Mouse (Mus musculus): ENCODE data around the gene Plscr3. TPM values are rescaled to one million over a fixed set of nuclear protein-coding genes. Genes with fewer than 3 reads are reported as not detected.

Plscr3 gene
- polyA plus RNA-seq, 1 experiment from 2014 or later: 20.8 TPM

DNA sequence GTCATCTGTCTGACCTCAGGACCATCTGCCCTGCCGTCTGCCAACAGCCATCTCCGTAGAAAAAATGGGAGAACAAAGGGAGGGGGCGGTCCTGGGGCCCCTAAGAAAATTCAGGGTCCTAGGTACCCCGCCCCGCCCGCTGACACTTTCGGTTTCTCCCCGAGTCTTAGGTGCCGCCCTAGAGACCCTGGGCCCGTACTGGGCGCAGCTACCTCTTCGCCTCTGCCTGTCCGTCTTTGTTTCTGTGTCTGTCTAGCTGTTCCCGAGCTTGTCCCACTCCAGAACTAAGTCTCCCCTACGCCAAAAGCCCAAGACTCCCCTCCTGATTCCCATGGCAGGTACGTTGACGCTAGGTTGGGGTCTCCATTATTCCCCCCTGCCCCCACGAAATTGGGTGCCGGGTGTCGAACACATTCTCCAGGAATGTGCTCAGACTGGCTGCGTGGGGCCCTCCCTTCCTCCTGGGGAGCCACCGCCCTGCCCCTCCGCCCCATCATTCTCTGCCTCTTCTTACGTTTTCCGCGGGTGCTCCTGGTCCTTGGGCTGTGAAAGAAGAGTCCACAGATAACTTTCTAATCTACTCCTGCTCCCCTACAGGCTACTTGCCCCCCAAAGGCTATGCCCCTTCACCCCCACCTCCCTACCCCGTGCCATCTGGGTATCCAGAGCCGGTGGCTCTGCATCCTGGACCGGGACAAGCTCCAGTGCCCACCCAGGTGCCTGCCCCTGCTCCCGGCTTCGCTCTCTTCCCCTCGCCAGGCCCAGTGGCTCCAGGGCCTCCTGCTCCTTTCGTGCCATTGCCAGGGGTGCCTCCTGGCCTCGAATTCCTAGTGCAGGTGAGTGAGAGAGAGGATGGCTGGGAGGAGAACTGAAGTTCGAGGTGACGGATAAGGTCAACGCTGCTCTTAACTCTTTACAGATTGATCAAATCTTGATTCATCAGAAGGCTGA lies 837 bp downstream of the Plscr3 start:
- H3K27me3 ChIP-seq (ENCODE audit: insufficient read depth, low read length): no peaks in the 10 kb centered on the region
- peaks cover 56% of the 10 kb centered on the region for H3K4me1 ChIP-seq (ENCODE audit: insufficient read depth)
- H3K9me3 ChIP-seq (ENCODE audit: low read length): no peaks in the 10 kb centered on the region
- peak; percentile 66 for DNase-seq
- H3K27ac ChIP-seq (ENCODE audit: low read depth): peak overlapping the region; percentile 97
- H3K9ac ChIP-seq (replicated peaks): peak overlapping the region; percentile 92
- H3K4me3 ChIP-seq (ENCODE audit: low read depth, low read length): peak overlapping the region; percentile 89
- 8% methylated on average over 37 of the region's 37 CpGs for WGBS (ENCODE audit: insufficient replicate concordance)
- peak overlapping the region; percentile 92 for H3K4me2 ChIP-seq (ENCODE audit: low read depth, low read length)
- TF ChIP-seq EP300 (IDR thresholded peaks at IDR 0.05; ENCODE audit: low read depth) (no peak), CTCF (IDR thresholded peaks at IDR 0.05; ENCODE audit: low read depth) (no peak)
- peaks cover 33% of the 10 kb centered on the region for H3K36me3 ChIP-seq (replicated peaks; ENCODE audit: insufficient read depth, low read length)
- peak; percentile 32 for ATAC-seq

DNA sequence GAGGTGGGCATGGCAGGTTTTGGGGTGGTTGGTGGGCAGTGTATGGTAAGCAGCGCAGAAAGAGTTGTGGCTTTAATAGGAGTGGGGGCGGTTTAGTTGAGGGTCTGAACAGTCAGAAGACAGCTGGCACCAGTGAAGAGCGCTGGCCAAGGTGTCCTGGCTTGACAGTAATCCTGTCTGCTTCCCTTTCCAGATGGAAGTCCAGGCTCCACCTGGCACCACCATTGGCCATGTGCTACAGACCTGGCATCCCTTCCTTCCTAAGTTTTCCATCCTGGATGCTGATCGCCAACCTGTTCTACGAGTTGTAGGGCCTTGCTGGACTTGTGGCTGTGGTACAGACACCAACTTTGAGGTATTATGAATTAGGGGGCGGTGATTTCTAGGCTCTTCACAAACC lies 1.8 kb downstream of the Plscr3 start:
- Histone ChIP-seq H3K9ac (replicated peaks) (no peak overlapping the region), H3K27me3 (ENCODE audit: insufficient read depth, low read length) (no peaks in the 10 kb centered on the region), H3K4me3 (ENCODE audit: low read depth, low read length) (no peak overlapping the region), H3K4me1 (ENCODE audit: insufficient read depth) (peaks cover 61% of the 10 kb centered on the region), H3K27ac (ENCODE audit: low read depth) (no peak overlapping the region), H3K36me3 (replicated peaks; ENCODE audit: insufficient read depth, low read length) (peaks cover 37% of the 10 kb centered on the region), H3K9me3 (ENCODE audit: low read length) (no peaks in the 10 kb centered on the region), H3K4me2 (ENCODE audit: low read depth, low read length) (peak overlapping the region; percentile 92)
- WGBS (ENCODE audit: insufficient replicate concordance): 95% methylated on average over 6 of the region's 6 CpGs
- no peak for TF ChIP-seq CTCF (IDR thresholded peaks at IDR 0.05; ENCODE audit: low read depth)
- TF ChIP-seq EP300 (IDR thresholded peaks at IDR 0.05; ENCODE audit: low read depth): no peak
- ATAC-seq: no peak
- no peak for DNase-seq

DNA sequence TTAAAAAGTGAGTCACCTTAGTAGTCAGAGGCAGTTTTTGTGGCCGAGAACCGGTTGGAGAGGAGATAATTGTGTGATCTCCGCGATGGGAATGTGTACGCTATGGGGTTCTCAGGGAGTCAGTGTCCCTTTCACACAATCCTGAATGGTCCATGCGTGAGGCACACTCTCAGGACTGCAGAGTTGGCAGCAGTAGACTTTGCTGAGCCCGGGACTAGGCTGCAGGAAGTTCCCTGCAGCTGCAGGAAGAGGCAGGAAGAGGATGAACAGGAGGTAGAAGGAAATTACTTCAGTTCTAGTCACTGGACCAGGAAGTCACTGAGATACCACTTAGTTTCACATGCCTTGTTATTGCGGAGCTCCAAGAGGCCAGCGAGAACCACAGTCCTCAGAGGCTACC lies 3.0 kb downstream of the Plscr3 start:
- Histone ChIP-seq H3K36me3 (replicated peaks; ENCODE audit: insufficient read depth, low read length) (peaks cover 37% of the 10 kb centered on the region), H3K4me1 (ENCODE audit: insufficient read depth) (peaks cover 69% of the 10 kb centered on the region), H3K4me2 (ENCODE audit: low read depth, low read length) (peak overlapping the region; percentile 19; the same call in 1 of the 2 replicates), H3K4me3 (ENCODE audit: low read depth, low read length) (no peak overlapping the region), H3K27ac (ENCODE audit: low read depth) (peak overlapping the region; percentile 76), H3K27me3 (ENCODE audit: insufficient read depth, low read length) (no peaks in the 10 kb centered on the region), H3K9ac (replicated peaks) (no peak overlapping the region), H3K9me3 (ENCODE audit: low read length) (no peaks in the 10 kb centered on the region)
- DNase-seq (no peak), ATAC-seq (no peak)
- TF ChIP-seq CTCF (IDR thresholded peaks at IDR 0.05; ENCODE audit: low read depth) (no peak), EP300 (IDR thresholded peaks at IDR 0.05; ENCODE audit: low read depth) (no peak)
- WGBS (ENCODE audit: insufficient replicate concordance): 60% methylated on average over 9 of the region's 9 CpGs

DNA sequence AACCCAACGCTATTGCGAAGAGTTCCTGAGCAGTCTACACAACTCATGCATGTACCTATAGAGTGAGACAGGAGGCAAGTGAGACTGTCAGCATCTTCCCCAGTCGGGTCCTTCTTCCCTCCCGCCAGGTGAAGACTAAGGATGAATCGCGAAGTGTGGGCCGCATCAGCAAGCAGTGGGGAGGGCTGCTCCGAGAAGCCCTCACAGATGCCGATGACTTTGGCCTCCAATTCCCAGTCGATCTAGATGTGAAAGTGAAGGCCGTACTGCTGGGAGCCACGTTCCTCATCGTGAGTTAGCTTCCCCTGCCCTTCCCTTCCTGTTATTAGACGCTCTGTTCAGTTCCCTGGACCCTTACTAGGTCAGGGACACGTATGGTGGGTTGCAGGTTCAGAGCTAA lies 3.7 kb downstream of the Plscr3 start:
- 0 out of 2 replicates have a peak overlapping the region, but pooled peaks have one; percentile 7 for H3K4me2 ChIP-seq (ENCODE audit: low read depth, low read length)
- H3K9ac ChIP-seq (replicated peaks): no peak overlapping the region
- WGBS (ENCODE audit: insufficient replicate concordance): 79% methylated on average over 15 of the region's 15 CpGs
- peaks cover 75% of the 10 kb centered on the region for H3K4me1 ChIP-seq (ENCODE audit: insufficient read depth)
- no peak for ATAC-seq
- peaks cover 37% of the 10 kb centered on the region for H3K36me3 ChIP-seq (replicated peaks; ENCODE audit: insufficient read depth, low read length)
- no peaks in the 10 kb centered on the region for H3K27me3 ChIP-seq (ENCODE audit: insufficient read depth, low read length)
- peak overlapping the region; percentile 76 for H3K27ac ChIP-seq (ENCODE audit: low read depth)
- H3K9me3 ChIP-seq (ENCODE audit: low read length): no peaks in the 10 kb centered on the region
- H3K4me3 ChIP-seq (ENCODE audit: low read depth, low read length): no peak overlapping the region
- TF ChIP-seq EP300 (IDR thresholded peaks at IDR 0.05; ENCODE audit: low read depth) (no peak), CTCF (IDR thresholded peaks at IDR 0.05; ENCODE audit: low read depth) (no peak)
- no peak for DNase-seq

DNA sequence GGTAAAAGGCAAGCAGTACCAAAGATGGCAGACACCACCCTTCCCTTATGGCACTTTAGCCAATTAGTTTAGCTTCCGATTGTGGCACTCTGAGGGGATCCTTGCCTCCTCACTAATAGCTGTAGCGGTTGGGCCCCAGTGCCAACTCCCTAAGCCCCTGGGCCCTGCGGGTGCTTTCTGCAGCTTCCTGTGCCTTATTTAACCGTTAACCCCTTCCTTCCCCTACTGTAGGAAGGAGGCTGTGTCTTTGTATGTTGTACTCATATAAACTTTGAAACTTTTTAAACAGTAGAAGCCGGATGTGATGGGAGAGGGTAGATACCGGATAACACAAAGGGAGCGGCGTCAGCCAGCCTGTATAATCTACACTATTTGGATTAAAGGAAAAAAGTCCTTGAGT lies 4.6 kb downstream of the Plscr3 start:
- Histone ChIP-seq H3K4me1 (ENCODE audit: insufficient read depth) (peaks cover 76% of the 10 kb centered on the region), H3K4me3 (ENCODE audit: low read depth, low read length) (no peak overlapping the region), H3K27ac (ENCODE audit: low read depth) (peak overlapping the region; percentile 76), H3K36me3 (replicated peaks; ENCODE audit: insufficient read depth, low read length) (peaks cover 37% of the 10 kb centered on the region), H3K27me3 (ENCODE audit: insufficient read depth, low read length) (no peaks in the 10 kb centered on the region), H3K9me3 (ENCODE audit: low read length) (no peaks in the 10 kb centered on the region), H3K9ac (replicated peaks) (no peak overlapping the region), H3K4me2 (ENCODE audit: low read depth, low read length) (peak overlapping the region; percentile 29; the same call in 1 of the 2 replicates)
- peak; percentile 25 for DNase-seq
- 40% methylated on average over 8 of the region's 8 CpGs for WGBS (ENCODE audit: insufficient replicate concordance)
- TF ChIP-seq CTCF (IDR thresholded peaks at IDR 0.05; ENCODE audit: low read depth) (no peak), EP300 (IDR thresholded peaks at IDR 0.05; ENCODE audit: low read depth) (no peak)
- no peak for ATAC-seq

DNA sequence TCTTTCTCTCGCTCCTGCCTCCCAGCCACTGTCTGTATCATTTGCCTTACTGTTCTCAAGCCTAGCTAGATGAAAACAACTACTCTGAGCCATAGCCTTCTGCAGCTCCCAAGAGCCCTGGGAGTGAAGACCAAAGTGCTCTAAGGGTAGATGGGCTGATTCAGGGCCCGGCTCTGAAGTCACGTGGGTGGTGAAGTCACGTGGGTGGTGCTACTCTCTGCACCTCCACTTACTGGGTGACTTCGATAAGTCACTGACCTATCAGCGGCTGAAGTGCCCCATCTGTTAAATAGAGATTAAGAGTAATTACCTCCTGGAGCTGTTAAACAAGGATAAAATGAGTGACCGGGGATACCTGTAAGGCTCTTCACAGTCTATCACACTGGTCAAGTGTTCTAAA lies 7.8 kb downstream of the Plscr3 start:
- 28% methylated on average over 7 of the region's 7 CpGs for WGBS (ENCODE audit: insufficient replicate concordance)
- Histone ChIP-seq H3K4me1 (ENCODE audit: insufficient read depth) (peaks cover 59% of the 10 kb centered on the region), H3K36me3 (replicated peaks; ENCODE audit: insufficient read depth, low read length) (peaks cover 32% of the 10 kb centered on the region), H3K27ac (ENCODE audit: low read depth) (peak overlapping the region; percentile 84), H3K4me2 (ENCODE audit: low read depth, low read length) (peak overlapping the region; percentile 53), H3K4me3 (ENCODE audit: low read depth, low read length) (peak overlapping the region; percentile 1), H3K9ac (replicated peaks) (peak overlapping the region; percentile 54), H3K27me3 (ENCODE audit: insufficient read depth, low read length) (peaks cover 5% of the 10 kb centered on the region; the same call in 1 of the 2 replicates), H3K9me3 (ENCODE audit: low read length) (no peaks in the 10 kb centered on the region)
- DNase-seq (peak; percentile 86), ATAC-seq (peak; percentile 92)
- TF ChIP-seq CTCF (IDR thresholded peaks at IDR 0.05; ENCODE audit: low read depth): no peak
- peak; percentile 98 for TF ChIP-seq EP300 (IDR thresholded peaks at IDR 0.05; ENCODE audit: low read depth)
